Mouse (Mus musculus) G1E-ER4 (cell line): Measurements from ENCODE around the gene Myl4. TPM values are rescaled to one million over a fixed set of nuclear protein-coding genes. Genes with fewer than 3 reads are reported as not detected.

Experiments
- GATA1 ChIP-seq: IDR thresholded peaks from one replicate; pipeline ENCODE4 v1.8.0; 2012; ENCODE audit warnings: low read length, inconsistent platforms
- polyA plus RNA-seq: library from polyadenylated mRNA; stranded (reverse); fragments of >175 nt; gene quantifications from 2 replicates; pipeline ENCODE4 v1.2.3, GENCODE M21; 2012

The Myl4 gene
- polyA plus RNA-seq, 1 experiment, result 0.09 TPM

- no peak for TF ChIP-seq GATA1
These were observed 35.0 kb downstream of the Myl4 start for GRCm38 (mm10) chr11:104585495-104585894.

- TF ChIP-seq GATA1, result no peak
These were observed 37.4 kb downstream of the Myl4 start for GRCm38 (mm10) chr11:104587904-104588303.

- TF ChIP-seq GATA1, result no peak
These were observed 38.0 kb downstream of the Myl4 start for GRCm38 (mm10) chr11:104588513-104588912.

- TF ChIP-seq GATA1, result no peak
These were observed 39.1 kb downstream of the Myl4 start for GRCm38 (mm10) chr11:104589570-104589969.

GRCm38 (mm10) chr11:104590148-104590547 lies 39.7 kb downstream of the Myl4 start:
- TF ChIP-seq GATA1, result no peak

- no peak for TF ChIP-seq GATA1
These were observed 41.8 kb downstream of the Myl4 start for GRCm38 (mm10) chr11:104592066-104592835.

GRCm38 (mm10) chr11:104596365-104596764 lies 45.9 kb downstream of the Myl4 start:
- no peak for TF ChIP-seq GATA1

- TF ChIP-seq GATA1, result no peak
These were observed 48.9 kb downstream of the Myl4 start for GRCm38 (mm10) chr11:104599265-104599945.

GRCm38 (mm10) chr11:104600675-104601074 lies 50.2 kb downstream of the Myl4 start:
- no peak for TF ChIP-seq GATA1

GRCm38 (mm10) chr11:104604192-104604591 lies 53.7 kb downstream of the Myl4 start:
- TF ChIP-seq GATA1, result no peak

- no peak for TF ChIP-seq GATA1
These were observed 57.2 kb downstream of the Myl4 start, which contains the start of gene Itgb3 for GRCm38 (mm10) chr11:104607491-104608245. Gene Itgb3, plus strand, starts transcription at chr11:104608000.

- no peak for TF ChIP-seq GATA1
These were observed 57.9 kb downstream of the Myl4 start for GRCm38 (mm10) chr11:104608249-104608920.

- peak; percentile 67 for TF ChIP-seq GATA1
These were observed 58.7 kb downstream of the Myl4 start for GRCm38 (mm10) chr11:104609033-104609684.

- TF ChIP-seq GATA1, result no peak
These were observed 59.3 kb downstream of the Myl4 start for GRCm38 (mm10) chr11:104609733-104610132.

- TF ChIP-seq GATA1, result peak; percentile 91
These were observed 61.2 kb downstream of the Myl4 start for GRCm38 (mm10) chr11:104611579-104612151.
